ENCODE assay signal across 8 mouse cellular contexts in the genomic region with DNA sequence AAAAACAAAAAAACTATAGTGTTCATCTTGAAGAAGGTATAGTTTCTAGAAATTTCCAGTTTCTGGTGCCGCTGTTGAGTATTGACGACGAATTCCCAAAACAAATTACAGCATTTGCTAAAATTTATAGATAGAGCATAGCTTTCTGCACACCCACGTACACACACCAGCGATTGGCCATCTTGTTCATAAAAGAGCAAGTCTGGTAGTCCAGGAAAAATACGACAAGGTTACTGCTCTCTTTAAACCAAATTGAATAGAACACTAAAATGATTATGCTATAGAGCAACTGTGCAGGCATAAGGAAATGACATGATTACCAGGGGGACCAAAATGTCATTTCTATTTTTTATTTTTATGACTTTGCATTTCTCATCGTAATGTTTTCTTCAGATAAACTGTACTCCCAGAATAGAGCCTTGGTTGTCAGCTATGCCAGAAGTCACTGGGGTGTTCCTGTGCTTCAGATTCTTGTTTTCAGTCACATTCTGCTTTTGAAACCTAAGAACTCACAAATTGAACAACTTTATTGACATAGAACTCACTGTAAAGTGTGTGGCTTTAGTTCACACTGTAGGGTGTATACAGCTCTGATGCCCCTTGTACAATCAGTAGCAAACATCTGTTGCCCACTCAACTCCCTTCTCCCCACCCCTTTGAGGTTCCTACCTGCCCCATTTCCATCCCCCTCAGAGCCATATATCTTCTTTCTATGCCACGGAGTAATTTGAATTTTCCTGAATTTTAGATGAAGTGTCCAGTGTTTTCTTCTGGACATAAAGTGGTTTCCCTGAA. TPM values are rescaled to one million over a fixed set of nuclear protein-coding genes. Genes with fewer than 3 reads are reported as not detected.
DNase-seq lines count a peak whose midpoint lies in the region; ATAC-seq and TF ChIP-seq lines count a peak whose summit lies in the region.

No protein-coding gene starts in this region.

- no peak overlapping the region for H3K9ac ChIP-seq in neural tube, embryonic 12.5 days
- H3K9ac ChIP-seq in limb, embryonic 14.5 days (ENCODE audit: low read depth, low read length, severe bottlenecking) = no peak overlapping the region
- H3K9ac ChIP-seq in stomach, embryonic 15.5 days = no peak overlapping the region

- H3K4me2 ChIP-seq in neural tube, embryonic 12.5 days (replicated peaks) = peak overlapping the region; percentile 12; the same call in 1 of the 2 replicates
- H3K4me2 ChIP-seq in limb, embryonic 14.5 days (replicated peaks; ENCODE audit: low read depth, low read length, severe bottlenecking) = peak overlapping the region; percentile 78; the same call in 1 of the 2 replicates
- peak overlapping the region; percentile 37; the same call in 1 of the 2 replicates for H3K4me2 ChIP-seq in stomach, embryonic 15.5 days

- H3K4me3 ChIP-seq in heart, embryonic 10.5 days = peak overlapping the region; percentile 96; the same call in 1 of the 2 replicates
- H3K4me3 ChIP-seq in neural tube, embryonic 12.5 days = no peak overlapping the region
- peak overlapping the region; percentile 88; the same call in 1 of the 2 replicates for H3K4me3 ChIP-seq in limb, embryonic 14.5 days (replicated peaks; ENCODE audit: low read length)
- no peak overlapping the region for H3K4me3 ChIP-seq in stomach, embryonic 15.5 days (replicated peaks)

- no peak for DNase-seq in heart, embryonic 10.5 days (ENCODE audit: low spot score)
- DNase-seq in heart, adult 8-10 months (ENCODE audit: low spot score) = no peak
- no peak for DNase-seq in neural tube, embryonic 10.5 days (ENCODE audit: extremely low spot score, low spot score)
- DNase-seq in limb, embryonic 14.5 days (ENCODE audit: low spot score) = no peak
- DNase-seq in layer of hippocampus, adult 9-11 months = no peak
- DNase-seq in left cerebral cortex, adult 18-20 months (ENCODE audit: low spot score in 2 of 2) = no peak

- no peaks in the 10 kb centered on the region for H3K9me3 ChIP-seq in heart, embryonic 10.5 days
- no peaks in the 10 kb centered on the region for H3K9me3 ChIP-seq in neural tube, embryonic 12.5 days
- H3K9me3 ChIP-seq in limb, embryonic 14.5 days (ENCODE audit: control insufficient read depth, low read length) = no peaks in the 10 kb centered on the region
- H3K9me3 ChIP-seq in stomach, embryonic 15.5 days = no peaks in the 10 kb centered on the region

- WGBS in heart, embryonic 10.5 days = 75% methylated on average over 8 of the region's 8 CpGs
- WGBS in neural tube, embryonic 12.5 days = 75% methylated on average over 8 of the region's 8 CpGs
- 53% methylated on average over 8 of the region's 8 CpGs for WGBS in limb, embryonic 14.5 days
- 72% methylated on average over 8 of the region's 8 CpGs for WGBS in stomach, embryonic 15.5 days

- no peak for ATAC-seq in neural tube, embryonic 12.5 days (ENCODE audit: low FRiP score, low read depth)
- no peak for ATAC-seq in limb, embryonic 14.5 days (ENCODE audit: low FRiP score, low read depth)
- ATAC-seq in stomach, embryonic 15.5 days (ENCODE audit: insufficient read depth, low FRiP score, low read depth) = peak; percentile 41; the same call in 1 of the 2 replicates

- no peaks in the 10 kb centered on the region for H3K36me3 ChIP-seq in heart, embryonic 10.5 days
- H3K36me3 ChIP-seq in neural tube, embryonic 12.5 days = no peaks in the 10 kb centered on the region
- H3K36me3 ChIP-seq in limb, embryonic 14.5 days (ENCODE audit: control insufficient read depth, insufficient read depth, low read length) = no peaks in the 10 kb centered on the region
- no peaks in the 10 kb centered on the region for H3K36me3 ChIP-seq in stomach, embryonic 15.5 days

- TF ChIP-seq POLR2A in limb, embryonic 14.5 days (IDR thresholded peaks at IDR 0.05; ENCODE audit: borderline replicate concordance, extremely low read depth, insufficient read depth, insufficient read length) = no peak

- peak overlapping the region; percentile 100 for H3K27ac ChIP-seq in heart, embryonic 10.5 days
- no peak overlapping the region for H3K27ac ChIP-seq in neural tube, embryonic 12.5 days
- H3K27ac ChIP-seq in limb, embryonic 14.5 days (replicated peaks; ENCODE audit: low read depth, low read length) = no peak overlapping the region
- H3K27ac ChIP-seq in stomach, embryonic 15.5 days = no peak overlapping the region

- H3K4me1 ChIP-seq in heart, embryonic 10.5 days = peaks cover 25% of the 10 kb centered on the region; the same call in 1 of the 2 replicates
- H3K4me1 ChIP-seq in neural tube, embryonic 12.5 days = peaks cover 8% of the 10 kb centered on the region
- H3K4me1 ChIP-seq in limb, embryonic 14.5 days (ENCODE audit: control insufficient read depth, insufficient read depth, low read length) = peaks cover 6% of the 10 kb centered on the region
- H3K4me1 ChIP-seq in stomach, embryonic 15.5 days = no peaks in the 10 kb centered on the region

- no peaks in the 10 kb centered on the region for H3K27me3 ChIP-seq in heart, embryonic 10.5 days (ENCODE audit: insufficient read depth, poor library complexity, severe bottlenecking)
- no peaks in the 10 kb centered on the region for H3K27me3 ChIP-seq in neural tube, embryonic 12.5 days (replicated peaks)
- no peaks in the 10 kb centered on the region for H3K27me3 ChIP-seq in limb, embryonic 14.5 days (ENCODE audit: control insufficient read depth, insufficient read depth, low read length)
- H3K27me3 ChIP-seq in stomach, embryonic 15.5 days (replicated peaks) = no peaks in the 10 kb centered on the region

RNA-seq across cellular contexts. Expression of a gene that starts 1.1 kb away (rescaled TPM):
- 26.4 and 28.3 TPM in 2 replicates for polyA plus RNA-seq in heart, embryonic 10.5 days (2016; fragmentation: Nextera tagmentation; extraction: Ambion mirVana)
- 10 to 100 TPM; 27.5 to 38.2 (median 32.4) TPM for total RNA-seq in heart, adult 8-10 months (2022)
- 36.1 and 36.3 TPM in 2 replicates for polyA plus RNA-seq in neural tube, embryonic 12.5 days (2016; fragmentation: Nextera tagmentation; extraction: Ambion mirVana)
- 29.0 and 34.1 TPM in 2 replicates for polyA plus RNA-seq in limb, embryonic 14.5 days (2012; rRNA removed)
- polyA plus RNA-seq in limb, embryonic 14.5 days (2014; fragmentation: Nextera tagmentation; extraction: Ambion mirVana) = 39.1 and 47.6 TPM in 2 replicates
- polyA plus RNA-seq in stomach, embryonic 15.5 days (2015; fragmentation: Nextera tagmentation; extraction: Ambion mirVana) = 39.1 and 41.8 TPM in 2 replicates
- total RNA-seq in left cerebral cortex, adult 18-20 months (2021) = 10 to 100 TPM; 79.4 to 85.9 TPM

Comparison
In these comparisons a context has a peak if more than half of its experiments do, and no peak if none do; other contexts are left out.
1. H3K4me3 ChIP-seq: peak in heart, embryonic 10.5 days (single experiment) and limb, embryonic 14.5 days (single experiment); none in neural tube, embryonic 12.5 days (single experiment) and stomach, embryonic 15.5 days (single experiment).
2. H3K4me2 ChIP-seq: peak in every context shown above with its lines; median percentile 78 in limb, embryonic 14.5 days; 37 in stomach, embryonic 15.5 days; 12 in neural tube, embryonic 12.5 days.